Comparison of ENCODE assay signal across 8 mouse cellular contexts in genomic region chr7:15945721-15946536, GRCm38 (mm10). TPM values are rescaled to one million over a fixed set of nuclear protein-coding genes. Genes with fewer than 3 reads are reported as not detected.
DNase-seq lines count a peak whose midpoint lies in the region; ATAC-seq and TF ChIP-seq lines count a peak whose summit lies in the region.

Nop53 (minus strand) TSS chr7:15946074.

- DNase-seq in A20 (ENCODE audit: low read depth, low spot score) (peak; percentile 99), liver (peak; percentile 88)
- DNase-seq in heart, embryonic 10.5 days (ENCODE audit: low spot score), result peak; percentile 96
- peak; percentile 86 to 94 for DNase-seq in spleen, postnatal 4 days (ENCODE audit: low spot score in 2 of 2)

- H3K36me3 ChIP-seq in heart, embryonic 10.5 days, result peaks cover 46% of the 10 kb centered on the region
- H3K36me3 ChIP-seq in kidney, embryonic 15.5 days, result peaks cover 48% of the 10 kb centered on the region

- H3K4me3 ChIP-seq in bone marrow macrophage, adult 2 months (ENCODE audit: insufficient read depth, low read length), result peak within 1 kb of the TSS; percentile 72
- peak within 1 kb of the TSS; percentile 88 for H3K4me3 ChIP-seq in embryonic fibroblast, embryonic 13.5 days (ENCODE audit: insufficient read depth, low read length)
- H3K4me3 ChIP-seq in heart, embryonic 10.5 days, result peak within 1 kb of the TSS; percentile 79
- peak within 1 kb of the TSS; percentile 90 for H3K4me3 ChIP-seq in kidney, embryonic 15.5 days (replicated peaks)

- H3K27me3 ChIP-seq in heart, embryonic 10.5 days (ENCODE audit: insufficient read depth, poor library complexity, severe bottlenecking), result no peaks in the 10 kb centered on the region
- H3K27me3 ChIP-seq in kidney, embryonic 15.5 days, result no peaks in the 10 kb centered on the region

- TF ChIP-seq CTCF in bone marrow macrophage, adult 2 months (IDR thresholded peaks at IDR 0.05; ENCODE audit: low read depth, low read length), result no peak
- no peak for TF ChIP-seq CTCF in embryonic fibroblast, embryonic 13.5 days (IDR thresholded peaks at IDR 0.05; ENCODE audit: borderline replicate concordance, insufficient read depth, low read length)

- TF ChIP-seq POLR2A in bone marrow macrophage, adult 2 months (IDR thresholded peaks at IDR 0.05; ENCODE audit: borderline replicate concordance, low read depth, low read length), result no peak
- peak; percentile 60 for TF ChIP-seq POLR2A in embryonic fibroblast, embryonic 13.5 days (IDR thresholded peaks at IDR 0.05; ENCODE audit: low read depth, low read length)

- WGBS in heart, embryonic 10.5 days, result 2% methylated on average over 59 of the region's 59 CpGs
- 2% methylated on average over 59 of the region's 59 CpGs for WGBS in kidney, embryonic 15.5 days

- no peaks in the 10 kb centered on the region for H3K9me3 ChIP-seq in heart, embryonic 10.5 days
- H3K9me3 ChIP-seq in kidney, embryonic 15.5 days (replicated peaks), result no peaks in the 10 kb centered on the region

- H3K9ac ChIP-seq in kidney, embryonic 15.5 days, result peak within 1 kb of the TSS; percentile 85

- H3K4me1 ChIP-seq in bone marrow macrophage, adult 2 months (ENCODE audit: control insufficient read depth, insufficient read depth, low read length), result peaks cover 16% of the 10 kb centered on the region
- H3K4me1 ChIP-seq in embryonic fibroblast, embryonic 13.5 days (ENCODE audit: control insufficient read depth, insufficient read depth, low read length), result peaks cover 10% of the 10 kb centered on the region; the same call in 1 of the 2 replicates
- peaks cover 17% of the 10 kb centered on the region for H3K4me1 ChIP-seq in heart, embryonic 10.5 days
- H3K4me1 ChIP-seq in kidney, embryonic 15.5 days, result peaks cover 32% of the 10 kb centered on the region

- H3K4me2 ChIP-seq in kidney, embryonic 15.5 days, result peak within 1 kb of the TSS; percentile 71

- H3K27ac ChIP-seq in bone marrow macrophage, adult 2 months (ENCODE audit: insufficient read depth, low read depth, low read length), result peak within 1 kb of the TSS; percentile 83
- peak within 1 kb of the TSS; percentile 87 for H3K27ac ChIP-seq in embryonic fibroblast, embryonic 13.5 days (ENCODE audit: insufficient read depth, low read length)
- H3K27ac ChIP-seq in heart, embryonic 10.5 days, result peak within 1 kb of the TSS; percentile 97
- peak within 1 kb of the TSS; percentile 98 for H3K27ac ChIP-seq in kidney, embryonic 15.5 days

- peak; percentile 91 for ATAC-seq in kidney, embryonic 15.5 days (replicated peaks; ENCODE audit: low FRiP score)
- peak; percentile 81 for ATAC-seq in monocyte, adult 5-6 weeks (replicated peaks; ENCODE audit: insufficient number of reproducible peaks, low FRiP score, low TSS enrichment, poor library complexity, severe bottlenecking)

RNA-seq across cellular contexts. Expression of gene Nop53, which starts in this region (rescaled TPM):
- 184 and 188 TPM in 2 replicates for polyA plus RNA-seq in bone marrow macrophage, adult 2 months (2012; ENCODE audit: insufficient read depth, insufficient read length, missing spikeins)
- polyA plus RNA-seq in embryonic fibroblast, embryonic 13.5 days (2011; ENCODE audit: insufficient read length, low read depth, missing spikeins), result 87.7 and 98.1 TPM in 2 replicates
- polyA plus RNA-seq in heart, embryonic 10.5 days (2016; fragmentation: Nextera tagmentation; extraction: Ambion mirVana), result 136 and 152 TPM in 2 replicates
- 194 and 195 TPM in 2 replicates for polyA plus RNA-seq in kidney, embryonic 15.5 days (2015; fragmentation: Nextera tagmentation; extraction: Ambion mirVana)
- 208 to 319 TPM (median 268 TPM) in 3 replicates for total RNA-seq in monocyte, adult 5-6 weeks (2017)

Comparison
In these comparisons a context has a peak if more than half of its experiments do, and no peak if none do; other contexts are left out.
1. Peak in every context shown above with its lines: DNase-seq, ATAC-seq, H3K4me3 ChIP-seq and H3K27ac ChIP-seq.